Mouse (Mus musculus) thymus, postnatal 4 days (tissue): ENCODE measurements at regions not wholly inside any gene's neighbourhood (a gene's known extent, or its start where the extent isn't known, plus 50 kb on each side); places are given as distances from the start of the nearest gene placed in this dataset.

Source experiments
- DNase-seq: peaks from one replicate; pipeline ENCODE4 v3.0.0; 2021

GRCm38 (mm10) chr9:51379589-51379988 is 50.9 kb upstream of the 1810046K07Rik start:
- no peak for DNase-seq

DNA sequence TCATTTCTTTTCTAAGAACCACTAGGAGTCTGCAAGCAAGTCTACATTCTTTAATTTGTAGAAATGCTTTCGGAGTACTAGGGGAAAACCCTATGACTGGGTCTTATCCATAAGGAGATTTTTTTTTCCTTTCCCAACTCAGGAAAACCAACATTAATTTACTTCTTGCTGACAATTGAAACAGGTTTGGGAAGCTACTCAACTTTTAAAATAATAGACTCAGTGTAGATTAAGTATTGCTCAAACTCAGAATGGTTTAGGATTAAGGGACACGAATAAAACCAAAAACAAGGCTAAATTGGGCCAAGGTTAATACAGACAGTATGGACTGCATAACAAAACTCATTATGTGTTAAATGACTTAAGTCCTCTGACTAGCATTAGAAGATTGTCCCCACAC is 65.2 kb upstream of the 1810046K07Rik start:
- DNase-seq = no peak

DNA sequence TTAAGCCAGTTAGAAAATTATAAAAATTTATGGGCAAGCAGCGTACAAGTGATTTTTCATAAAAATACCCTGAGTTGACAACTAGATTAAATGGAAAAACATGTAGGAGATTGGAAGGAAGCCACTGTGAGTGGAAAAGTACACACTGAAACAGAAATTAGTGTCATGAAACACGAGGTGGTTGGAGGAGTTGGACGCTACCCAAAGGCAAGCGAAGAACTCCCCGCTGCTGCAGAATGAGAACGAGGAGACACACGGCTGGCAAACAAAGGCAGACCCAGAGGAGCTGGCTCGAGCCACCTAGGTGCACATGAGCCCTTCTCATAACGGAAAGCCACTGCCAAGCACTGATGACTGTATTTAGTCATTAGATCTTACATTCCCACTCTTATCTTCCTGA is 65.7 kb upstream of the 1810046K07Rik start:
- DNase-seq = no peak

- no peak for DNase-seq
These were observed 68.1 kb upstream of the 1810046K07Rik start for GRCm38 (mm10) chr9:51396801-51397200.

GRCm38 (mm10) chr9:51397589-51398220 is 69.0 kb upstream of the 1810046K07Rik start:
- DNase-seq = no peak

DNA sequence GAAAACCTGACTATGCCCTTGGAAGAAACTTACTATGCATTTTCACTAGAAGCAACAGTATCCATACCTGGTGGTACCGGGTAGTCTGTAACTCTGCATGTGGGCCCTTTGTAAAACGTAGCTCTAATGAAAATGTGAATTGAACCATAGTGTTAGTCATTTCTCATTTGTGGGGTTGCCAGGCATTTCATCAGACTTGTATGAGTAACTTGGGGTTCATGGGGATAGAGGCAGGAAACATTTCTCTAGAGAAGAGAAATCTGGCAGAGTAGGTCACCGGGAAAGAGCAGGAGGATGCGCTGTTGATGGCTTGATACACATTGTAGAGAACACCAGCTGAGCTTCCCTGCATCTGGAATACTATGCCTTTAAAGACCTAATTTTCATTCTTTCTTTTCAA is 70.2 kb upstream of the 1810046K07Rik start:
- no peak for DNase-seq

GRCm38 (mm10) chr9:51399356-51399755 is 70.6 kb upstream of the 1810046K07Rik start:
- DNase-seq = no peak

DNA sequence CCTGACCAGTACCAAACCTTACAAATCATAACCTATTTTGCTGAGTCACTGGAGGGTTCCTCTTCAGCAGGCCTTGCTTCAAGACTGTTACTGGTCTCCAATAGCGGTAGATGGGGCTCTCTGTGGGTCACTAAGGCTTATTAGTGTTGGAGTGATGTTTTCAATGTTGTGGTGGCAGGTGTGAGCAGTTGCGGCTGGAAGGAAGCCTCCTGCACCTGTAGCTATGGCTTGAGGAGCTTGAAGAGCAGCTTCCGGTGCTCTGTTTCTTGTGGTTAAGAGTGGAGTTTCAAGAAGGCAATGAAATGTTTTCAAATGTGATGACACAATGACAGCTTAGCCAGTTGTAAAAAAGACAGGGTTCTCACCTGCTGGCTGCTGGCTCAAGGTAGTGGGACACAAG is 73.1 kb upstream of the 1810046K07Rik start:
- peak; percentile 66 for DNase-seq

GRCm38 (mm10) chr9:51407978-51408377 is 79.3 kb upstream of the 1810046K07Rik start:
- DNase-seq = no peak

DNA sequence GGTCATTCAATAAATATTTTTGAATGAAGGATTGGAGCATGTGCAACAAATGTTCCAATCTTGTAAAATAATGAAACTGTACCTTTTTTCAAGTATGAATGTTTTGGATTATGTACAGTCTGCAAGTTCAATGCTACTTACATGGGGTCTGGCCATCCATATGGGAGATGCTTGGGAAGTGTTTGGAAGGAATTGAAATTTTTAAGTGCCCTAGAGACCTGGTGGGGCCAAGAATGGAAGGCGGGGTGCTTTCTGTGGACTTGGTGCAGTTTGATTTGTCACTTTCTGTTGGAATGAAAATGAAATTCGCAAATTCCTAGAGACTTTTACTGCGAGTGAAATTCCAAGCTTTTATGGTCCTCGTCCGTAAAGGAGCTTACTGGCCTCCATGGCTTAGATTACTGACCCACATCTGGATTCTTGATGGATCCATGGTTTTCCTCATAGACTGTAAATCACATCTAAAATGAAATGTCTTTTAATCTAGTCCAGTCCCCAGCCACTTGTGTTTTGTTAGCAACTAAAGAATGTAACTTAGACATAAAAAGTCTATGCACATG is 90.3 kb upstream of the 1810046K07Rik start:
- no peak for DNase-seq

GRCm38 (mm10) chr9:51422553-51422952 is 93.8 kb upstream of the 1810046K07Rik start:
- no peak for DNase-seq

DNA sequence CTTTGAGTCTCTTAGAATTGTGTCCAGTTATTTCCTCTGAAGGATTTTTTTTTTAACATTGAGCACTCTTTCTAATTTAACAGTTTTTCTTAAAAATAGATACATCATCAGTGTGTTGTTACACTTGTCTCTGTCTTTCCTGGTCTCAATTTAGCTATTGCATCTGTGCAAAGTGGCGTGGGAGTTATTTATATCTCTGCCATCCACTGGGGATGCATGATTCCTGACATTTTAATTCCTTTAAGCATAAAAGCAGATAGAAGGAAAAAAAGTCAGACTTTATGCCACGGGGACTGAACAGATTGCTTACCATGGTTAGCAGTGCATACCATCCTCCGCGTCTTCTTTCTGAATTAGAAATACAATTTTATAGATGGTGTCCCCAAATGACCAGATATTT is 94.6 kb upstream of the 1810046K07Rik start:
- DNase-seq = no peak

DNA sequence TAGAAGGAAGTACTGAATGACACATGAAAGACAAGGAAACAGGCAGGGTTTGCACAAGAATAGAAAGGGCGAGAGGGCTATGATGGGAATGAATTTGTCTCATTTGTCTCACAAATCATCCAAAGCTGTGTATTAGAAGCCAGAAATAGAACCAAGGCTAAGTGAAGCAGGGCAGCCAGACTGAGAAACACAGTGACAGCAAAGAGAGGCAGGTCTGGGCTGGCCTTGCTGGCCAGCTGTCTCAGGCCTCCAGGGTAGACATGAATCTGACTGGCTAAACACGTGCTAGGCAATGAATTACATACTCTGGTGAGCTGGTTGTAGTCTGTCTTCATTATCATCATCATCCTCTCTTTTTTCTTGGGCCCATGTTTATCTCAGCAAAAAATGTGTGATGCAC is 101.7 kb upstream of the 1810046K07Rik start:
- DNase-seq = no peak

GRCm38 (mm10) chr9:51437130-51437529 is 108.4 kb upstream of the 1810046K07Rik start:
- no peak for DNase-seq

GRCm38 (mm10) chr9:51441773-51442381 is 113.2 kb upstream of the 1810046K07Rik start:
- no peak for DNase-seq

DNA sequence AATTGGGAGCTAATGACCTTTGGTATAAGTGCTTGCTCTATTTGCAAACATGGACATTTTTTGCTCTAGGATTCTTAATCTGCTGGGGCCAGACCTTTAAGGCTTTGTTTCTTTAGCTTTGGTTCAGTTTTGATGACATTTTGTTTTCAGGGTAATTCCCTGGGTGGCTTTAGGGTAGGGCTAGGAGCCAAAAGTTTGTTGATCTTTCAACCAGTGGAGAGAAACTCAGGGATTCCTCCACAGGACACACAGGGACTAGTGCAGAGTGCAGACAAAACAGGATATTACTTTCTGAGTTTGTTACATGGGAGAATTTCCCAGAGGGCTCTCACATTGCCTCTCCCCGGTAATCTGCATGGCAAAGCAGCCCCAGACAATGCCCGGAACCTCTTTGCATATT is 127.0 kb upstream of the 1810046K07Rik start:
- DNase-seq = no peak

DNA sequence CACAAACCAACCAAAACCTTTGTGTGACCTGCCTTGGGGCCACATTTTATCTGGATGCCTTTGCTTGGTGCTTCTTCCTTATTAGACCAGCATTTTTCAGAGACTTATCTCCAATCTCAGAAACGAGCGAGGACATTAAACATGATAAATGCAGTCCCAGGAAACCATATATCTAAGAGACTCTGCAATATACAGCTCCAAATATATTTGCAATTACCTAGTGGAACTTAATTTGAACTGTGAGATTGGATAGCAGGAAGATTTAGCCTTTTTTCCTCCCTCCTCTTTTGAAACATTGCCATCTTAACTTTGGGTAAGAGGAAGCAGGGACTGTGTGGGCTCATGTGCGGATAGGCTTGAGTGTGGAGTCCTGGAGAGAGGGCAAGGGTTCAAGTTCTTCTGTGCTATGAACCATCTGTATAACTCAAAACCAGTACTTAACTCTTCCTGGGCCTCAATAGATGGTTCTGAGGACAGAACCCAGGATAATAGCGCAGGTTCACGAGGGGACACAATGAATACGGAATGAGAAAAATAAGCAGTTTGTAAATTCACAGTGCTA is 133.8 kb upstream of the 1810046K07Rik start:
- no peak for DNase-seq

DNA sequence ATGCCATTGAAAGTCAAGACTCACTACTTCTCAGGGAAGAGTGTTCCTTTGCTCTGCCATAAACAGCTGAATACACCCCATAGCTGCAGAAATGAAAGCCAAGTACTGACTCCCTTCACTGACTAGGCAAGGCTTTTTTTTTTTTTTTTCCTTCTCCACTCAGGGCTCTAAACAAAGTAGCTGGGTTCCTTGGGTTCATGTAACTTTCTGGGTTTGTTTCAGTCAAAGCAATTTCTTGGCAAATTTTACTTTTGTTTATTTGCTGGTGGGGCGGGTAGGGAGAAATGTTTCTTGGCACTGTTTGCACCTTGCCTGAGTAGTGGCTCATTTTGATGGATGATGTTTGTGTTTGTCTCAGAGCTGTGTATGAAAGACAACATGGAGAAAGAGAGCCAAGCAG is 141.3 kb upstream of the 1810046K07Rik start:
- DNase-seq = no peak

DNA sequence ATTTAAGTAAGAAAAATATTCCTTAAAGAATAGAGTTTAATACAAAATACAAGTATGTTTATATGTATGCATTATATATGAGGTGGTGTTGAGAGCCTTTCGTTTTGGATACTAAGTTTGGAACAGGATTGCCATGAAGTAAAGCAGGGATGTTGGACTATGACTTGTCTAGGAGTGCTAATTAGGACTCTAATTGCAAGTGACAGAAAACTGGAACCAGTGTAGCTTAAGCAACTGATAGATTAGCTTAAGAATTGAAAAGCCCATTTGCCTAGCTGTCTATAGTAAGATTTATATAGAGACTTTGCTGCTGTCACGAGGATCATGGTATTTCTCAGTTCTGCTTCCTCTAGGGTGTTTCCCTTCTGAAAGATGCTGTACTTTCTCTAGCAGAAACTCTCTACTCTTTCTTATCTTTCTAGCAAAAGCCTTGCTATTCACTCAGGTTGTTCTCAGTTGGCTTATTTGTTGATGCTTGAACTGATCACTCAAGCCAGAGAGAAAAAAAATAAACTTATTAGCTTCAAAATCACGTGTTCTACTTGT is 147.9 kb upstream of the 1810046K07Rik start:
- no peak for DNase-seq

- no peak for DNase-seq
These were observed 159.1 kb upstream of the 1810046K07Rik start for GRCm38 (mm10) chr9:51487840-51488239.

DNA sequence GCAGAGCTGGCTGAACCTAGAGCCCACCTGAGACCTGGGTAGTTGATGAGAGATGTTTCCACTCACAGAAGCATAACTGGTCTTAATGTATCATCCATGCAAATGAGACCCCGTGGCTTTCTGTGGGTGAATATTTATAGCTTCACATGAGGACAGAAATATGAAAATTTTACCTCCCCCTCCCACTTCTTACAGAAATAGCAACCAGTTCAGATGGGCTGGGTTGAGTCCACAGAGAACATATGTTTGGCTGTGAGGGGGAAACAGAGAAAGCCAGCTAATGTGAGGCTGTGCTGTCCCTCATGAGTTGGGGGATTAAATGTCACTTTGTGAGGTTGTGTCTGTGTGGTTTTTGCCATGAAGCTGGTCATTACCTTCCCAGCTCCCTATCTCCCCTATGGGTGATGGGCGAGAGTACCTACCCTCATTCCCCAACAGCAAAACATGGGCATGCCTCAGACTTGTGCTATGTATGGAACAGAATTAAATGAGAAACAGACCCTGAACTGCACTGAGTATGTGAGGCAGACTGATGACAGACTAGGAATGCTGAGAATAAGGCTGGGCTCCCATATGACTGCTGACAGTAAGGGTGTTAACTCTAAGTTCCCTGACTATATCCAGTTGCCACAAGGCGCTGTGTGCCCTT is 178.7 kb upstream of the 1810046K07Rik start:
- no peak for DNase-seq

- DNase-seq = no peak
These were observed 188.9 kb upstream of the 1810046K07Rik start for GRCm38 (mm10) chr9:51517643-51518042.

DNA sequence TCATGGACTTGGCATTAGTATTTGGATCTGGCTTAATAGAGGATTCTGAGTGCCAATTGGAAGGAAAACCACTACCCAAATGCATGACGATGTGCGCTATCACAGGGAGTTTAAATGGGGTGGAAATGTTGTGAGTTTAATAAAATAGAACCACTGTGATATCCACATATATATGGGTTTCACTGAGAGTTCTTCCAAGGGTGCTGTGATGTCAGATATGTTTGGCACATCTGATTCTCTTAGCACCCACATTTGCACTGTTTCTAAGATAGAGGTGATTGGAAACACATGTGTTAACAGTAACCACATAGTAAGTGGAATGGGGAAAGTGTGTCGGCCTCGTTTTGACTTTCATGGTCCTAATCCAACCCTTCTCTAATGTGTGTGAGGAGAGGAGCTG is 189.7 kb upstream of the 1810046K07Rik start:
- DNase-seq = no peak

GRCm38 (mm10) chr9:51523471-51523870 is 194.8 kb upstream of the 1810046K07Rik start:
- DNase-seq = no peak
